Mouse (Mus musculus) thymus, postnatal 10 days (tissue): Measurements from ENCODE around the gene E130208F15Rik.

ENCODE experiments used
- DNase-seq, 2 experiments: peaks; one replicate each; pipeline ENCODE4 v3.0.0; 2021; ENCODE audit warnings: low spot score in 2 of 2

Gene E130208F15Rik

DNA sequence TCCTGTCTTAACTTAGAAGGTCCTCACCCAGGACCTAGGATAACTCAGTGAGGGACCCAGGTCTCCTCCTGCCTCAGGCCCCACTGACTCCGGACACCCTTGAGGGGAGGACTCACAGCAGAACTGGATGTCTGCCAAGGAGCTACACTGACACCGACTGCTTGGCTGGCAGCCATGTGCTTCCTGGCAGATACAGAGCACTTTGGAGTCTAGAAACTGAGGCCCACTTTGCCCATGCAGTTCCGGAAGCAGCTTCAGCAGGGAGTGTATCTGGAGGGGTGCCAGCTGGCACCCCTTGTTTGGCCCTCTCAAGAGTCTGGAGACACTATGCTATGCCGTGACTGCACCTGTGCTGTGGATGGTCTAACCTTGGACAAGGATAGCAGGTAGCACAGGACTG is 11.9 kb downstream of the E130208F15Rik start:
- peak; percentile 30 to 32 for DNase-seq

DNA sequence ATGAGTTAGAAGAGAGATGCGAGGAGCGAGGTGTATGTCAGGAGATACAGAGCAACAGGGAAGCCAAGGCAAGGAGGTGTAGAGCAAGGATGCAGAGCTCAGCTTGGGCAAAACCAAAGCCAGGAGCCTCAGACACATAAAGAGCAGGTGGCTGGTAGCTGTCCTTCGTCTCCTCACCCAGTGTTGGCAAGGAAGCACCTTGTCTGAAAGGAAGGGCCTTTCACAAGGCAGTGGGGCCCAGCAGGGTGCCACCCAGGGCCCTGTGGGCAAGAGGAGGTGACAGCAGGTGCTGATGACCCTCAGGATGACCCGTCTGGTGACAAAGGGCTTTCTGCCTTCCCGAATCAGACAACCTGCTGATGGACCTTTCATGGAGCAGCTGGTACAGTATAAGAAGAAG is 13.0 kb downstream of the E130208F15Rik start:
- no peak for DNase-seq

DNA sequence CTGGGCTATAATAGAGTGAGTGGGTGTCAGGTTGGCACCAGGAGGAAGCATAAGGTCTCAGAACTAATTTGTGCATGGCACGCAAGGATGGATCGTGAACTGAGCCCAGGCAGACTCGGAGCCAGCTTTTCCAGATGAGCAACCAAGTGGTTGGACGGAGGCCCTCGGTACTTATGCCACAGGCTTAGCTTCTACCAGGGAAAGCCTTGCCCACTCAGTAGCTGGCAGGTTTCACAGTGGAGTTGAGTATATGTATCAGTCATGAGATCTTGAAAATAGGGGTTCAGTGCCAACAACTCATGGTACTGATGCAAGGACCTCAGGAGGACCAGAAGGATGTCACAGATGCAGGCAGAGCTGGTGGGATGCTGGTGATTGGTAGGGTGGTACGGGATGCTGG is 14.1 kb downstream of the E130208F15Rik start:
- no peak for DNase-seq

DNA sequence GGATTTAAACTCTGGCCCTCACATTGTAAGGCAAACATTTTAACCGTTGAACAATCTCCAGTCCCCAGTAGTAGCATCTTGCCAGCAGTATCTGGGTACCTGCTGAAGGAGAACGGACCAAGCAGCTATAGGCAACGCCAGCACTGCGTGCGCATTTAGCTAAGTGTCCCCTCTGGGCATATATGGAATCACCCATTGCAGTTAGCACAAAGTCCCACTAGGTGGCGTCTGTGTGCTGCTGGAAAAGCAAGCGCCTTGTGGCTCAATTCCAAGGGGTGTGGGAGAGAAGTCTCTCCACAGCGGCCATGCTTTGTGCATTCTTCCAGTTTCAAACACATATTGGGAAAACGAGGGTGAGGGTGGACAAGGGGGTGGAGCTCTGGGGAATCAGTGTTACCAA is 14.8 kb downstream of the E130208F15Rik start:
- peak; percentile 35 to 73 for DNase-seq

DNA sequence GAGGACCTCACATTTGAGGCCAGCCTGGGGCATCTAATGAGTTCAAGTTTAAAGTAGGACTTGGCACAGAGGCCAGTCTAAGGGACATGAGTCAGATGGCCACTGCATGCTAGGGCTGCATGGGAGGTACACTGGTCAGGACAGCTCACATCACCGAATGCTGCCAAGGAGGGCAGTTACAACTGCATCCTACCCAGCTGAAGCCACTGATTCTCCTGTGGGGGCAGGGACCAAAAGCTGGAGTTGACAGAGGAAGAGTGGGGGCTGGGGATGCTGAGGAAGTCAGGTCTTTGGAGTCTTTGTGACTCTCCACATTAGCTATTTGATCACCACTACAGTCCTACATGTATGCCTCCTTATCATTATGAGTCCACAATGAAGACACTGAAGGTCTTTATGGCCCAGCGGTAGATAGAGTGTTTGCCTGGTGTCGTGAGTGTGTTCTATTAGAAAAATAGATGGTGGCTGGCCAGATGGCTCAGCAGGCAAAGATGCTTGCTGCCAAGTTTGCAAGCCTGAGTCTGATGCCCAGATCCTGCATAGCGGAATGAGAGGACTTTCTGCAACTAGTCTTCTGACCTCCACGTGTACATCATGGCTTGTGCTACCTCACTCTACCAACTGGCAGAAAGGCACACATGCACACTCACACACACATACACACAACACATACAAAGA is 18.0 kb downstream of the E130208F15Rik start:
- no peak for DNase-seq

DNA sequence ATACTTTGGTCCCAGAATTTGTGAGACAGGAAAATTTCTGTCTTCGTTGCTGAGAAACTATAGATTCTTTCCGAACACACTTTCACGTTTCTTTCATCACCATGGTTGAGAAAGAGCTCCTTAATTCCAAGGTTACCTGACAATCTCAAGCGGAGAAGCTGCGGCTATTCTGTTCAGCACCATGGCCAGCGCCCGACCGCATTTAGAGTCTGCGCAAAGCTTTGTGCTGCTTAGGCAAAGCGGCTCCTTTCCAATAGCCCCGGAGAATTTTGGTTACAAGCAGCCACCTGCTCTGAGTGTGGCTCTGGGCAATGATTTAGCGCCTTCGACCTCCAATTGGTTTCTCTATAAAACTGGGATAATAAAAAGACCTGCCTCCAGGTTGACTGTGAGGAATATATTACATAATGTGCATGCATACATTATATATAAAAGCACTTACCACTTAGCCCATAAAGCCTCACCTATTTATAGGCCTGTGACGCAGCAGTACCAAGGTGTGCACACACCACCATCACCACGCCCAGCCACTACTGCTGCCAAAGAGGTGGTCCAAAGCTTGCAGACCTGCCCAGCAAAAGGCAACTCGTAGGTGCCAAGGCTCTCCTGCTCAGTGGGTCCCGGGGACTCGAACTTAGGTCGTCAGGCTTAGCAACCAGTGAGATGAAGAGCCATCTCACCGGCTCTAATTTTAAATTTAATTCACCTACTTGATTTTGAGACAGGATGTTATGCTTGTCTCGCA is 25.3 kb downstream of the E130208F15Rik start:
- DNase-seq = peak in 1 of 2 experiments; percentile 74

DNA sequence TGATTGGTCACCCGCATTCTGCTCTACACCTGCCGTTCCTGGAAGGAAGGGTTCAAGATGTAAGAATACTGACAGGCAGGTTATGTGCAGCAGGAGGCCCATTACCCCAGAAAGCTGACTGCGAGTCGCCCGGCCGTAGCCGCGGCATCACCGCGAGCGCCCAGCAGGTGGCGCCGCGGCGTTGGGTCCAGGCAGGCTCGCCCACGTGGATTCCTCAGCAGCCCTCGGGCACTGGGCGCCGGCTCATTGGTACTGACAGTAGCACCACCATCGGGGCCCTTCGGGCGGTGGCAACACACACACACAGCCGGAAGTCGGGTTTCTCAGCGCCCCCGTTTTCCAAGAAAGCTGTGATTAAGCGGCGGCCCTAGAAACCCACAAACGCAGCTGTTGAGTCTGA is 26.3 kb downstream of the E130208F15Rik start:
- peak; percentile 44 to 68 for DNase-seq

DNA sequence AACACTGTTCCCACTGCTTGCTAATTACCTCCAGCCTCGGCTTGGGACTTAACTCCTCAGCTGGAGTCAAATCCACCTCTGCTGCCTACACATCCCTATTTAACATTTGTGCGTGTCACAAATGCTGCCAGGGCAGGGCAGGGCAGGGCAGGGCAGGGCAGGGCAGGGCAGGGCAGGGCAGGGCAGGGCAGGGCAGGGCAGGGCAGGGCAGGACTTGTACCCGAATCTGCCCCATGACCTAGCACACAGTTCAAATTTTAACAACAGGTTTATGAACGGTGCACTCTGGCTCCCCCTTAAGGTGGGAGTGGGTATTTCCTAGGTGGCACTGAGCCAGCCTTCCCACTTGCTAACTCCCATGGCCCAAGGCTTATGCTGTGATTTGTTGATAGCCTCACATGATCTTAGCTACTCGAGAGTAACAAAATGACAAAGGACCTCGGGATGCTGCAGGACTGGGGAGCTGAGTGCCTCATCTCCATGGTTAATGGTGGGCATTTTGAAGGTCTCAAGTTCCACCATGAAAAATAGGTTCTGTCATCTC is 31.8 kb downstream of the E130208F15Rik start:
- DNase-seq = peak in 1 of 2 experiments; percentile 65

DNA sequence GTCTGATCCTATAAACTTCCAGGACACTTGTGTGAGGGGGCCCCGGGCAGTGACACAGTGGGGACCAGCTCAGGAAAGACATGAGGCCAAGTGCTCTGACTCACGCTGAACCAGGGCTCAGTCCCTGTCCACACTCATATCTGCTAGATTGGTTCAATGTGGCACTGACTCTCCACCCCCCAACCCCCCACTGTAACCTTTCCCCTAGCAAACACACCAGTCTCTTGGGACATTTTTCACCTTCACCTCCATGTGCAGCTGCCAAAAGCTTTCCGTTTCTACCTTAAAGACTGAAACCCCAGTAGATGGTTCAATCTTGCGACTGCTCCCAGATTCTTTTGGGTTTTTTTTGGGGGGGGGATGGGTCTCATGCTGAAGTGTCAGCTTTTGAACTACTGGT is 32.5 kb downstream of the E130208F15Rik start:
- DNase-seq = no peak

DNA sequence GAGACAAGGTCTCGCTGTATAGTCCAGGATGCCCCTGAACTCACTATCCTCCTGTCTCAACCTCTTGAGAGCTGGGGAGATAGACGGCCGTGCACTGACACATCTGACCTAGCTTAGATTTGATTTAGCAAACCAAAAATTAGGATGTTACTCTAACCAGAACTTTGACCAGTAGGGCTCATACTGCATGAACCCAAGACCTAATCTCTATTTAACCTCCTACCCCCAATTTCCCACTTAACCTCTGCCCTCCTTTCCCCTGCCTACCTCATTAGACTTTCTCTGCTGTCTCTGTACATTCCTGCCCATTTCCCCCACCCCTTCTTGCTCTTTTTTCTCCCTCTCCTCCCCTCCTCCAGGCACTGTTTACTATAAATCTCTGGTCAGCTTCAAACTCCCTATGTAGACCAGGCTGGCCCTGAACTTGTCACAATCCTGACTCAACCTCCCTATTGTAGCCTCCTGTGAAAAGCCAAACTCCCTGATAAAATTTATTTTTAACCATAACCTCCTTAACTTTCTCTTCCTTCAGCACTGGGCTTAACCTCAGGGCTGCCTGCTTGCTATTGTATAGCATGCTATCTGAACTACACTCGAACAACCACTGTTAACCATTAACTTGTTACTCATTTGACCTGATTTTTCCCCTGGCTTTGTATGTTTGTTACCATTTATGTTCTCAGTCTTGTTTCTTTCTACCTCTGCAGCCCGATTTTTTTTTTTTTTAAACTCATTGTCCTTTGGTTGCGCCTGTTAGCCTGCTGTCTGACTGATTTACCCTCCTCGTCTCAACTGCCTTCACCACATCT is 37.0 kb downstream of the E130208F15Rik start:
- DNase-seq = no peak

DNA sequence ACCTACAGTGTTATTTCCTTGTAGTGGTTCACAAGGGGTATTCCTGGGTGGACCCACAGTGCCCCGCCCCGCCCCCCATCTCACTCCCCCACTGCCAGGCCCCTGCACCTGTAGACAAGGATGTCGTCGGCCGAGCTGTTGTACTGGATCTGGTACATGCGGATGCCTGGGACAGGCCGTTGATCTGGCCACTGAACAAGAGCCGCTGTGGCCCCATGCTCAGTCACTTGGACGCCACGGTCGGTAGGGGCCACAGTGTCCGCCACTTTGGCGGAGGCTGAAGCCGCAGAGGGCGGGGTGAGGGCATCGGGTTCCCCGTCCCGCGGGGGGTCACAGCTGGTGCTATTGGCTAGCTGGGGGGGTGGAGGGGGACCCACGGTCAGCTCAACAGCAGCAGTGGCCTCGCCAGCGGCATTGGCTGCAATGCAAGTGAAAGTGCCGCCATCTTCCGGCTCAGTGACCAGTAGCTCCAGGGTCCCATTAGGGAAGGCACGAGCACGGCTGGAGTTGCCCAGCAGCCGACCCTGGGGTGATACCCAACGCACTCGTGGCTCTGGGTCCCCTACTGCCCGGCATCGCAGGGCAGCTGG is 37.8 kb downstream of the E130208F15Rik start:
- DNase-seq = no peak

DNA sequence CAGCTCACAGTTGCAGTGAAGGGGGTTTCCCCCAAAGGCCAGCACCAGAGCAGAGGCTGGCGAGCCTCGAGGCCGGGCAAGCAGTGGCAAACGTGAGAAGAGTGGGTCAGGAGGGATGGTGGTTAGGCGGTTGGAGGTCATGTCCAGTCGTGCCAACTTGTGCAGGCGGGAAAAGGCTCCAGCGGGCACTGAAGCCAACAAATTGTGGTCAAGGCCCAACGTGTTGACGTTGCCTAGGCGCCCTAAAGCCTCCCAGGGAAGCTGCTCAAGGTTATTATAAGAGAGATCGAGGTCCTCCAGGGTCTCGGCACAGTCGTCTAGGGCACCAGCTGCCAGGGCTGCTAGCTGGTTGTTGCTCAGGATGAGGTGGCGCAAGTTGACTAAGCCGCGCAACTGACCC is 38.5 kb downstream of the E130208F15Rik start:
- DNase-seq = no peak

DNA sequence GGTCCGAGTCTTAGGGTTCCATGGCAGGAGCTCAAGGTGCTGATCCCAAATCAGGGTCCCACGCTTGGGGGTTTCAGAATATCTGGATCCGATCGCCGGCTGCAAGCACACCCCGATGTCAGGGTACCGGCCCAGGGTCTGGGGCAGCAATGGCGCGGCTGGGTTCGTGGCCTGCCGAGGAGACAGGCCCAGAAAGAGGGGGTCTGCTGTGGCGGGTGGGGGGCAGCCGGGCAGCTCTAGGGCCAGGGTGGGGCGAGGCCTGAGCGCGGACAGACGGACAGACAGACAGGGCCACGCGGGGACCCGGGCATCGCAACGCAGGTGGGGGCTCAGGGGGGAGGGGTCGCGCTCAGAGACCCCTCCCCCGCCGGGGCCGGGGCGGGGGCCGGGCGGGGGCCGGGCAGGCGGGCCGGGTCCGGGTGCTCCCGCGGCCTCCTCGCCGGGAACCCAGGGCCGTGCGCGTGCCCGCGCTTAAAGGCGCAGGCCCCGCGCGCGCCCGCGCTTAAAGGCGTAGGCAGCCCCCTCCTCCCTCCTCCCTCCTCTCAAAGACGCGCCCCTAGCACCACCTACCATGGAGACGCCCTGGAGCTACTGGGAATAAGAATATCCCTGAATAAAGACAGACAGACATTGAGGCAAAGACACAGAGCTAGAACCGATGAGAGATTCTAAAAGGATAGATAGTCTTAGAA is 41.3 kb downstream of the E130208F15Rik start, which contains the start of gene Lrfn3:
Gene Lrfn3 (minus strand): TSS at position 121 of the 692 bp plus-strand sequence.
- DNase-seq = no peak

DNA sequence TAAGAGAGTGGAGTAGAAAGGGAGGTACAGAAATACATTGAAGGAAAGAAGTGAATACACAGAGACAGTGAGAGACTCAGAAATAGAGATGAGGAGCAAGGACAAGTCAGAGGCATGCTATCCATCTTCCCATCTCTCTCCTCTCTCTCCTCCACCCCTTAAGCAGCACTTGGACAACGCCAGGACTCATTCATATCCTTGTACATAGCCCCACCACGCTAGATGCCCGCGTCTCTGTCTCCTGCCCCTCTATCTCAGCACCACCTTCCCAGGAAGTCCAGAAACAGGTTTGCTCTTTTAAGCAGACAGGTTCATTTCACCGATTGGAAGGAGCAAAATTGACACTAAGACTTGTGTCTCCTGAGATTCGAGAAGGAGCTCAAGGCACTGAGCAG is 41.8 kb downstream of the E130208F15Rik start:
- no peak for DNase-seq

DNA sequence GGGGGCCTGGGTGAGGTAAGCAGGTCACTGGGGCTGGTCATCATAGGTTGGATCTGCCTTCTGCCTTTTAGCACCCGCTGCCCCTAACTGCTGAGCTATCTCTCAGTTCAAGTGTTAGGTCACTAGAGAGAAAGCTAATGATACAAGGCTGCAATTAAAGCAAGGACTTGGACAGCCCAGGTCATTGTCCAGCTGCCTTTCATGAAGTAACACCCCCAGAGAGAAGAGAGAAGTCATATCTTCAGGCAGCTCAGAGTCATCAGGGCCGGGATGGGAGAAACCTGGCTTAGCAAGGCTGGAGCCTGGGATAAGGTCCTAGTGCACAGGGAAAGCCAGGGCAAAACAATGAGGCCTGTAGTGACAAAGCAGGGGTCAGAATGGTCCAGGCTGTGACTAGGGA is 45.9 kb downstream of the E130208F15Rik start:
- no peak for DNase-seq
